Mouse (Mus musculus): ENCODE results near the gene Hyou1. TPM values are rescaled to one million over a fixed set of nuclear protein-coding genes. Genes with fewer than 3 reads are reported as not detected.

Gene Hyou1
- polyA plus RNA-seq, 1 experiment: 32.8 TPM

DNA sequence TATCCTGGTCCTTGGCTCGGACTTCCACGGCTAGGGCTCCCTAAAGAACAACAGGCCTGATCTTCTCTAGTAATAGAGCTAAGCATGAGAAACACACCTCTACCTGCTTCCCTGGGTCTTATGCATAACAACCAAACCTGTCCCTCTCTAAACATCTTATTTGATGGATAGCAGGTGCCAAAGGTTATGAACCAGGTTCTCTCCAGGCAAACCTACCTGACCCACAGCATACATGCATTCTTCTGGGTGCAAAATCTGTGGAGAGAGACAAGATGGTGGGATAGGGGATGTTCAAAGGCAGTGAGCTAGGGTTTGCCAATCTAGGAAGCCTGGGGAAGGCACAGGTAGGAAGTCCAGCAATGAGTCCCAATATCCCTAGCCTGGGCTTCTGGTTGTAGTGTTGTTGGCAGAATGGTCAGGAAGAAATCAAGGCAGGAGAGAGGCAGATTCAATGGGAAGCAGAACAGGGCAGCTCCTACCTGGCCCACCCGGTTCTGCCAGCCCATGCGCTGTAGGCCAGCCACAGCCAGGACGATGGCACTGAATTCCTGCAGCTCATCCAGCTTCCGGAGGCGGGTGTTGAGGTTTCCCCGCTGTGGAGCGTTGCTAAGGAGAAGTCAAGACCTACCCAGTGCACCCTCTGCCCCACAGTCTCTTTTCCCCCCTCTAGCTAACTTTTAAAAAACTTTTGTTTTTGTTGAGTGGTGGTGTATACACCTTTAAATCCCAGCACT lies 41.7 kb upstream of the Hyou1 start:
- H3K27ac ChIP-seq (ENCODE audit: insufficient read depth, low read depth, low read length): no peak overlapping the region
- no peak overlapping the region for H3K4me3 ChIP-seq (ENCODE audit: insufficient read depth, low read length)
- peaks cover 12% of the 10 kb centered on the region for H3K4me1 ChIP-seq (ENCODE audit: control insufficient read depth, insufficient read depth, low read length)
- no peak for TF ChIP-seq POLR2A (IDR thresholded peaks at IDR 0.05; ENCODE audit: borderline replicate concordance, low read depth, low read length)
- no peak for TF ChIP-seq CTCF (IDR thresholded peaks at IDR 0.05; ENCODE audit: low read depth, low read length)

GRCm38 (mm10) chr9:44338574-44338973 lies 40.7 kb upstream of the Hyou1 start:
- no peak overlapping the region for H3K27ac ChIP-seq (ENCODE audit: insufficient read depth, low read depth, low read length)
- H3K4me1 ChIP-seq (ENCODE audit: control insufficient read depth, insufficient read depth, low read length): peaks cover 18% of the 10 kb centered on the region
- TF ChIP-seq CTCF (IDR thresholded peaks at IDR 0.05; ENCODE audit: low read depth, low read length): no peak
- no peak for TF ChIP-seq POLR2A (IDR thresholded peaks at IDR 0.05; ENCODE audit: borderline replicate concordance, low read depth, low read length)
- no peak overlapping the region for H3K4me3 ChIP-seq (ENCODE audit: insufficient read depth, low read length)

GRCm38 (mm10) chr9:44341487-44341886 lies 37.8 kb upstream of the Hyou1 start:
- no peak overlapping the region for H3K4me3 ChIP-seq (ENCODE audit: insufficient read depth, low read length)
- peaks cover 18% of the 10 kb centered on the region for H3K4me1 ChIP-seq (ENCODE audit: control insufficient read depth, insufficient read depth, low read length)
- no peak for TF ChIP-seq POLR2A (IDR thresholded peaks at IDR 0.05; ENCODE audit: borderline replicate concordance, low read depth, low read length)
- TF ChIP-seq CTCF (IDR thresholded peaks at IDR 0.05; ENCODE audit: low read depth, low read length): no peak
- H3K27ac ChIP-seq (ENCODE audit: insufficient read depth, low read depth, low read length): no peak overlapping the region

DNA sequence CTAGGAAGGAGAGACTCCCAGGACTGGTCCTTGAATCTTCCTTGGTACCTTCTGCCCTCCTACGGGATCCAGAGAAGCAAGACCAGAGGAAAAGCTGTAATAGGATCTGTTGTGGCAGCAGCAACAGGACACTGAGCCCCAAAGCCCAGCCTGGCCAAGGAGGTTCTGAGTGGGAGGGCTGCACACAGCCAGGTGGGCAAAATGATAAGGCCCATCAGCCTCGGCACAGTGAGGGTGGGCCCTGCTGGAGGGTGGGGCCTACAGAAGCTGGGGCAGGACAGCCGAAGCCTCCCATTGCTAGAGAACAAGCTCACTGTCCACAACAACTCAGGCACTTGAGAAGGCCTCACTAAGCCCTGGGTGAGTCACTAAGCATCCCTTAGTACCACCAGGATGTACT lies 37.1 kb upstream of the Hyou1 start:
- Histone ChIP-seq H3K4me3 (ENCODE audit: insufficient read depth, low read length) (no peak overlapping the region), H3K4me1 (ENCODE audit: control insufficient read depth, insufficient read depth, low read length) (peaks cover 11% of the 10 kb centered on the region), H3K27ac (ENCODE audit: insufficient read depth, low read depth, low read length) (no peak overlapping the region)
- TF ChIP-seq CTCF (IDR thresholded peaks at IDR 0.05; ENCODE audit: low read depth, low read length) (no peak), POLR2A (IDR thresholded peaks at IDR 0.05; ENCODE audit: borderline replicate concordance, low read depth, low read length) (no peak)

DNA sequence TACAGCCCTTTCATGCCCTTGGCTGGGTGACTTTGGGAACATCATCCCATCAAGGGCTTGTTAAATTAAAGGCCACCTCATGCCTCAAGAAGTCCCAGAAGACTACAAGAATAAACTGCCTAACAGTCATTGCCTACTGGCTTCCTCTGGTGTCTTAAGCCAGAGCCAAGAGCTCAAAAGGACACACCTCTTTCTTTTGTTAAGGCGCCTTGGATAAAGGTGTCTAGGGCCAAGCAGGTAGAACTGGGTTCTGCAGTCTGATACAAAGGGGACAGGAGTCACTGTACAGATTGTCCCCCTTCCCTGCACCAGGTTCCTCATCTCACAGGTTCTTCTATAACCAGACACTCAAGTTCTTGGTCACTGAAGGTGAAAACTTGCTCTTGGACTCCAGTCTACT lies 36.7 kb upstream of the Hyou1 start:
- peak overlapping the region; percentile 98 for H3K4me3 ChIP-seq (ENCODE audit: insufficient read depth, low read length)
- H3K4me1 ChIP-seq (ENCODE audit: control insufficient read depth, insufficient read depth, low read length): peaks cover 10% of the 10 kb centered on the region
- no peak for TF ChIP-seq CTCF (IDR thresholded peaks at IDR 0.05; ENCODE audit: low read depth, low read length)
- TF ChIP-seq POLR2A (IDR thresholded peaks at IDR 0.05; ENCODE audit: borderline replicate concordance, low read depth, low read length): no peak
- no peak overlapping the region for H3K27ac ChIP-seq (ENCODE audit: insufficient read depth, low read depth, low read length)

GRCm38 (mm10) chr9:44343290-44343689 lies 36.0 kb upstream of the Hyou1 start:
- Histone ChIP-seq H3K4me3 (ENCODE audit: insufficient read depth, low read length) (peak overlapping the region; percentile 98), H3K27ac (ENCODE audit: insufficient read depth, low read depth, low read length) (peak overlapping the region; percentile 25), H3K4me1 (ENCODE audit: control insufficient read depth, insufficient read depth, low read length) (peaks cover 10% of the 10 kb centered on the region)
- TF ChIP-seq POLR2A (IDR thresholded peaks at IDR 0.05; ENCODE audit: borderline replicate concordance, low read depth, low read length) (no peak), CTCF (IDR thresholded peaks at IDR 0.05; ENCODE audit: low read depth, low read length) (no peak)

- TF ChIP-seq CTCF (IDR thresholded peaks at IDR 0.05; ENCODE audit: low read depth, low read length): no peak
- no peak for TF ChIP-seq POLR2A (IDR thresholded peaks at IDR 0.05; ENCODE audit: borderline replicate concordance, low read depth, low read length)
Measured at GRCm38 (mm10) chr9:44343781-44344421, 35.4 kb upstream of the Hyou1 start, which contains the start of gene Hmbs. TSS of gene Hmbs (minus strand) at chr9:44344228.

DNA sequence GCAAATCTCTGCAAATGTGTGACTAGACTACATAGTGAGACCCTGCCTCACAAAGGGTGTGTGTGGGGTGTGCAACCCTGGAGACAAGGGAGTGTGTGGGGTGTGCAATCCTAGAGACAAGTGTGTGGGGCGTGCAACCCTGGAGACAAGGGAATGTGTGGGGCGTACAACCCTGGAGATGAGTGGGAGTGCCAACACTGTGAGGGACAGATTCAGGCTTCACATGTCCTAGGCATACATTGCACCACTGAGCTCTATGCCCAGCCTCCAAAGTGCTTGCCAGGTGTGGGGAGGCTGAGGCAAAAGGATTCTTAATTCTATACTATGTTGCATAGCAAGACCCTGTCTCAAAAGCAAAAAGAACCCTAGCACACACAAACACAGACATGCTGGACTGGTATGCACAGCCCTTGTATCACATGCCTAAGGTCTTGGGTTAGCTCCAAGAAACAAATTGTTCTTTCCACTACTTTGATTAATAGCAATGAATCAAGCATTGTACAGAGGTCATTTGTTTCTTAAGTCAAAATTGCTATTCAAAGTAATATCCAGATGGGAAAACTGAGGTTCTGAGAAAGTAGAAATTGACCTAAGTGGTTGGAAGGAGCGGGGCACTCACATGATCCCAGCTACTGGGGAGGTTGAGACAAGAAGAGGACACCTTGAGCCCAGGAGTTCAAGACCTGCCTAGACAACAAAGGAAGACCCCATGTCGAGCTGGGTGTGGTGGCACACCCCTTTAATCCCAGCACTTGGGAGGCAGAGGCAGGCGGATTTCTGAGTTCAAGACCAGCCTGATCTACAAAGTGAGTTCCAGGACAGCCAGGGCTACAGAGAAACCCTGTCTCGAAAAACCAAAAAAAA lies 33.5 kb upstream of the Hyou1 start:
- TF ChIP-seq POLR2A (IDR thresholded peaks at IDR 0.05; ENCODE audit: borderline replicate concordance, low read depth, low read length) (no peak), CTCF (IDR thresholded peaks at IDR 0.05; ENCODE audit: low read depth, low read length) (no peak)
- H3K4me1 ChIP-seq (ENCODE audit: control insufficient read depth, insufficient read depth, low read length): peaks cover 10% of the 10 kb centered on the region
- H3K27ac ChIP-seq (ENCODE audit: insufficient read depth, low read depth, low read length): no peak overlapping the region
- no peak overlapping the region for H3K4me3 ChIP-seq (ENCODE audit: insufficient read depth, low read length)

More at GRCm38 (mm10) chr9:44343781-44344421, 35.4 kb upstream of the Hyou1 start, which contains the start of gene Hmbs:
- Histone ChIP-seq H3K4me3 (ENCODE audit: insufficient read depth, low read length) (peak within 1 kb of the TSS; percentile 98), H3K27ac (ENCODE audit: insufficient read depth, low read depth, low read length) (peak within 1 kb of the TSS; percentile 99), H3K4me1 (ENCODE audit: control insufficient read depth, insufficient read depth, low read length) (peaks cover 10% of the 10 kb centered on the region)

GRCm38 (mm10) chr9:44347166-44347565 lies 32.1 kb upstream of the Hyou1 start:
- Histone ChIP-seq H3K27ac (ENCODE audit: insufficient read depth, low read depth, low read length) (no peak overlapping the region), H3K4me3 (ENCODE audit: insufficient read depth, low read length) (no peak overlapping the region), H3K4me1 (ENCODE audit: control insufficient read depth, insufficient read depth, low read length) (peaks cover 10% of the 10 kb centered on the region)
- TF ChIP-seq CTCF (IDR thresholded peaks at IDR 0.05; ENCODE audit: low read depth, low read length) (no peak), POLR2A (IDR thresholded peaks at IDR 0.05; ENCODE audit: borderline replicate concordance, low read depth, low read length) (no peak)
